Mouse (Mus musculus) heart, embryonic 10.5 days (tissue): ENCODE data around the gene Ddr2. TPM values are rescaled to one million over a fixed set of nuclear protein-coding genes. Genes with fewer than 3 reads are reported as not detected.

ENCODE experiments used
- DNase-seq: peaks from one replicate; pipeline ENCODE4 v3.0.0-alpha.2; 2017; ENCODE audit warnings: low spot score
- H3K27ac ChIP-seq: fragments of 300-500 bp; sonication (generic); 2 replicates; pipeline ENCODE4 v1.5.1; 2016; ENCODE audit warnings: mild to moderate bottlenecking
- H3K27me3 ChIP-seq: fragments of 300-500 bp; sonication (generic); 2 replicates; pipeline ENCODE4 v1.6.1; 2016; ENCODE audit warnings: mild to moderate bottlenecking; ENCODE audit not compliant: poor library complexity, insufficient read depth, severe bottlenecking
- H3K36me3 ChIP-seq: fragments of 300-500 bp; sonication (generic); 2 replicates; pipeline ENCODE4 v1.6.1; 2016; ENCODE audit warnings: mild to moderate bottlenecking, moderate library complexity
- H3K4me1 ChIP-seq: fragments of 300-500 bp; sonication (generic); 2 replicates; pipeline ENCODE4 v1.6.1; 2016; ENCODE audit warnings: mild to moderate bottlenecking
- H3K4me3 ChIP-seq: fragments of 300-500 bp; sonication (generic); 2 replicates; pipeline ENCODE4 v1.5.1; 2016; ENCODE audit warnings: mild to moderate bottlenecking, moderate library complexity
- H3K9me3 ChIP-seq: fragments of 300-500 bp; sonication (generic); 2 replicates; pipeline ENCODE4 v1.6.1; 2016; ENCODE audit warnings: mild to moderate bottlenecking, moderate library complexity
- WGBS: fragments of 180-500 bp; shearing (Covaris S2); methylation state at CpG from one replicate; pipeline ENCODE4 v1.1.7; 2016; 5-methylcytosine and 5-hydroxymethylcytosine counted together
- polyA plus RNA-seq: library from polyadenylated mRNA; unstranded; fragments of >200 nt; fragmentation: Nextera tagmentation; extraction: Ambion mirVana; gene quantifications from 2 replicates; pipeline ENCODE4 v1.2.1, GENCODE M21; 2016

Ddr2 gene
- polyA plus RNA-seq, 1 experiment from 2014 or later, result 21.0 TPM

DNA sequence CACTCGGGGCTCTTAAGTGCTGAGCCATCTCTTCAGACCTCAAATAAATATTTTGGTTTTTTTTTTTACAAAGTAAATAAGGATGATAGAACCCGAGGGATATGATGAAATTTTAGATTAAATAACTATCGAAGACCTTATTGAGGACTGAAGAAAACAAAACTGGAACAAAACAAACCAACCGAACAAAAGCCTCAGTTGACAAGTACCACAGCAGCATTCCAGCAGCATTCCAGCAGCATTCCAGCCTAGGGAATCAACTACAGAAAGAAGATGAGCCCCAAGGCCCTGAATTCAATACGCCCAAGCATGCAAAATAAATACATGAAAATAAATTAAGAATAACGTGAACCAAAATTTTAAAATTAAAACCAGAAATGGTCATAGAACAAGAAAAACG lies 160.6 kb downstream of the Ddr2 start:
- Histone ChIP-seq H3K27me3 (no peaks in the 10 kb centered on the region), H3K9me3 (no peaks in the 10 kb centered on the region), H3K27ac (no peak overlapping the region), H3K4me1 (0 out of 2 replicates have a peak, but pooled peaks cover 2% of the 10 kb centered on the region), H3K4me3 (no peak overlapping the region), H3K36me3 (peaks cover 45% of the 10 kb centered on the region)
- 54% methylated on average over 7 of the region's 7 CpGs for WGBS
- no peak for DNase-seq

DNA sequence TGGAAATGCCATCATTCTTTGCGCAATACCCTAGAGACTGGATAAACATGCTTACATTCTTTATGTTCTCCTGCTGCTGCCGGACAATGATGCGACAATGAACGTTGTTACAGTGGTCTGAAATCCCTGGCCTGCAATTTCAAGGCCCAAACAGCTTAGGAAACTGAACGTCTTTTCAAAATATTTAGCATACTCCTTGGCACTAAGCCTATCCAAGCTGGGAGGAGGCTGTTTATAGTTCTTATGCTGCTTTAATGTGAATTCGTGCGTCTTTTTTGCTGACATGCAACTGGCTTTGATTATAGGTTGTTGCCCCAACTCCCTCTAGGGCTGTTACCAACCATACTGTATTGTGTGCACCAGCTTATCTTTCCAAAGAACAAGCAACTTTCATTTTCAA lies 161.7 kb downstream of the Ddr2 start:
- no peak for DNase-seq
- Histone ChIP-seq H3K9me3 (no peaks in the 10 kb centered on the region), H3K4me1 (0 out of 2 replicates have a peak, but pooled peaks cover 2% of the 10 kb centered on the region), H3K27me3 (no peaks in the 10 kb centered on the region), H3K36me3 (peaks cover 34% of the 10 kb centered on the region), H3K4me3 (no peak overlapping the region), H3K27ac (no peak overlapping the region)
- WGBS, result 88% methylated on average over 7 of the region's 7 CpGs

DNA sequence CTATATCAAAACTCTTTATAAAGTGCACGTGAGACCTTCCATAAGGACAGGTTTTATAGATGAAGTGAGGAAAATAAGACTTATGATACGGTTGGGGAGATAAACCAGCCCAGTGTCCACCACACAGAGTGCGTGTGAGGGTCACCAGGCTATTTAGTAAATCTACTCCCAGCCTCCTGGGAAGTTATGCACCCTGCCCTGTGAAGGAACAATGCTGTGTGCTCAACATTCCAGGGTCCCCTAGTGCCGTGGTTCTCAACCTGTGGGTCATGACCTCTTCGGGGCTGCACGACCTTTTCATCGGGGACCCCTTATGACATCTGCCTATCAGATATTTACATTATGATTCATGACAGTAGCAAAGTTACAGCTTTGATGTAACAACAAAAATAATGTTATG lies 162.3 kb downstream of the Ddr2 start:
- Histone ChIP-seq H3K27ac (no peak overlapping the region), H3K9me3 (no peaks in the 10 kb centered on the region), H3K4me1 (0 out of 2 replicates have a peak, but pooled peaks cover 2% of the 10 kb centered on the region), H3K27me3 (no peaks in the 10 kb centered on the region), H3K4me3 (no peak overlapping the region), H3K36me3 (peaks cover 28% of the 10 kb centered on the region)
- peak; percentile 68 for DNase-seq
- 69% methylated on average over 7 of the region's 7 CpGs for WGBS

DNA sequence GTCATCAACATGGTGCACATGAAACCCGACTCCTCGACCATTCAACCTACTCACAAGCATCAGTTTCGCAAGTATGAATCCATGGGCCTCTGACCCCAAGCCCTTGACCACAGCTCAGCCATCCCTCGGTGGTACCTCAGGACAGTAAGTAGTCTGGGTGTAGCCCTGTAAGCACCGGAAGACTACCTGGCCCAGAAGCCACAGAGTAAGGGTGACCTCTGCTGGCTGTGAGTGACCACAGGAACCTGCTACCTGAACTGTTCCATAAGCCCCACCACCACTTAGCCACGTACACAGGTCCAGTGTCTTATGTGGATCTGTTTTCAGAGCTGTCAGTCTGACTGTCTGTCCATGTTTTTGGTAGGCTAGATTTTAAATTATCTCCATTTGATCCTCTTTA lies 162.9 kb downstream of the Ddr2 start:
- H3K36me3 ChIP-seq, result peaks cover 22% of the 10 kb centered on the region
- no peaks in the 10 kb centered on the region for H3K9me3 ChIP-seq
- 0 out of 2 replicates have a peak, but pooled peaks cover 2% of the 10 kb centered on the region for H3K4me1 ChIP-seq
- no peaks in the 10 kb centered on the region for H3K27me3 ChIP-seq
- DNase-seq, result peak; percentile 60
- H3K27ac ChIP-seq, result no peak overlapping the region
- H3K4me3 ChIP-seq, result no peak overlapping the region
- 78% methylated on average over 6 of the region's 6 CpGs for WGBS

DNA sequence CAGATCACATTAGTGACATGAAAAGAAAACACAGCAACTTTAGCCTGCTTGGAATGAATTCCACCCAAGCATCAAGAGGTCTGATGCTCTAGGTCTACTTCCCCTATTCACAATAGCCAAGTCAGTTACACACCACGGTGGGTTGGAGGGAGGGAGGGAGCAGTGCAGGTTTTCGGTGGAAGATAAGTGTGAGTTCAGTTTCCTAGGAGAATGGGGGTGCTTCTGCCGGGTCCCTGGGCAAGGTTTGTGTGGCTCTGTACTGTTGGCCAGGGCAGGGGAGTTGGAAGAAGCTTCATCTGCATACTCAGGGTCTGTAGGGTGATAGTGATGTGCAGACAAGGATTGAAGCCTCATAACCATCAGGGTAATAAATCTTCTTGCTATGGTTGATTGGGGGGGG lies 164.6 kb downstream of the Ddr2 start:
- Histone ChIP-seq H3K27ac (no peak overlapping the region), H3K9me3 (no peaks in the 10 kb centered on the region), H3K27me3 (no peaks in the 10 kb centered on the region), H3K4me1 (0 out of 2 replicates have a peak, but pooled peaks cover 2% of the 10 kb centered on the region), H3K4me3 (no peak overlapping the region), H3K36me3 (peaks cover 5% of the 10 kb centered on the region)
- WGBS, result 65% methylated on average over 3 of the region's 3 CpGs
- DNase-seq, result peak; percentile 62

DNA sequence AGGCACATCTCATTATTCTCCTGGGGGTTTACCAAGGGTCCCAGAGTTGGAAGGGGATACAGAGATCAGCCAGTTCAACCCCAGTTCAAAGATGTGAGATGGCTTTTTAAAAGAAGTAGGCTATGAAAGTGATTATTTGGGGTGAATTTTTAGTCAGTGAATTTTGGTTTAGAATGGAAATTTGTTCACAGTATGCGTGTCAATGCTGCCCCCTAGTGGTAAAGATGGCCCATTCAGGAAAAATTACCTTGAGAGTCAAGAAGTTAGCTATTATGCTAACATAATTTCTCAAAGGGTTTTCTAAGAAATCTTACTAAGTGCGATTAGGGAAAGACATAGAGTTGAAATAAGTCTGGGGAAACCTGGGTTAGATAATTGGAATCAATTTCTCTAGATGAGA lies 171.2 kb downstream of the Ddr2 start:
- H3K4me3 ChIP-seq, result no peak overlapping the region
- no peaks in the 10 kb centered on the region for H3K27me3 ChIP-seq
- H3K9me3 ChIP-seq, result no peaks in the 10 kb centered on the region
- H3K27ac ChIP-seq, result no peak overlapping the region
- peak; percentile 53 for DNase-seq
- no peaks in the 10 kb centered on the region for H3K4me1 ChIP-seq
- WGBS, result 8% methylated on average over 2 of the region's 2 CpGs
- H3K36me3 ChIP-seq, result no peaks in the 10 kb centered on the region

DNA sequence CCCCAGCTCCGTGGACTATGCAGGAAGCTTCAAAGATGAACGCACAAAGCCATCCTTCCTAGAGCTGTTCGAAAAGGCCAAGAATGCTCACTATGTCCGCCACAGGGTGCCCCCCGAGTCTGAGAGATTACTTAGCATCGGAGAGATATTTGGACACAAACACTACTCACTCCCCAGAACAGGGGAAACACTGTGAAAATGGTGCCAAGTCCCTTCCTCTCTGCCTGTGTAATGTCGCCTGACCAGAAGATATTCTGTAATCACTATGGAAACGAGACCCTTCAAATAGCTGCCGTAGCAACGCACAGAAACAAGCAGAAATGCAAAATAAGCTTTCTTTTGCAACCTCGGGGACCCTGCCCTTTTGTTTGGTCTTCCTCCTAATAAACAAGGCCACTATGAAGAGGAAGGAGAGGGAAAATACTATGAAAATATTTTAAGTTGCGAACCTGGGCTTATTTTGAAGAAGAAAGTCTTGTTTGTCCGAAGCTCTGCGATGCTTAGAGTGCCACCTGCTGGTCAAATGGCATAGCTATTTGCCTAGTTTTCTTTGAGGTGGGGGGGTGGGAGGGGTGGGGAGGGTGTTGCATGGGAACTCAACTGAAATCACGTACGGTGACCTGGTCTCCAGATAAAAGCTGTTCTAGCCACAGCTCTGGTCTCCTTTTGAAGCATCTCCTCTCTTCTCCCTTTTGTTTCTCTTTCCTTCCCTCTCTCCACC lies 176.4 kb downstream of the Ddr2 start:
- H3K9me3 ChIP-seq, result no peaks in the 10 kb centered on the region
- H3K27ac ChIP-seq, result no peak overlapping the region
- H3K4me1 ChIP-seq, result no peaks in the 10 kb centered on the region
- no peak for DNase-seq
- 52% methylated on average over 16 of the region's 16 CpGs for WGBS
- H3K36me3 ChIP-seq, result no peaks in the 10 kb centered on the region
- H3K27me3 ChIP-seq, result no peaks in the 10 kb centered on the region
- H3K4me3 ChIP-seq, result no peak overlapping the region

DNA sequence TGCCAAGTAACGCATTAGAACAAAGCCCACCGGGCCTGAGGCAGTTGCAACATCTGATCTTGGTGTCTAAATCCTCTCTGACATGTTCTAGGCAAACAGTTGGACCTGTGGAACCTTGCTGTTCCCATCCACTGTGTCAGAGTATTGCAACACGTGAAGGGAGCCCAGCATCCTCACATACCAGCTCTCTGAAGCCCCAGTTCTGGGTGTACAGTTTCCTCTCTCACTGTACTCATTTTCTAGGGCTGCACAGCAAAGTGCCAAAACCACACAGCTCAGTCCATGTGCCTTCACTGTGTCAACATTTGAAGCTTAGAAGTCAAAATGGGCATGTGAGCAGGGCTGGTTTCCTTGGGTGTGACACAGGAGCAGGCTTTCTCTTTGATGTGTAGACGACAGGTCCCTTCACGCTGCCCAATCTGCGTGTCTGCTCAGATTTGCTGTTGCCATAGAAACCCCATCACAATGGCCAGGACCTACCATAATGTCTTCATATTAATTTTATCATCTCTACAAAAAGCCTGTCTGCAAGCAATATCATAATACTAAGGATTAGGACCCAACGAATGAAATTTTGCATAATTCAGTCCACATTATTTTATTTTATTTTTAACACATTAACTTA lies 178.3 kb downstream of the Ddr2 start:
- 73% methylated on average over 7 of the region's 7 CpGs for WGBS
- Histone ChIP-seq H3K4me3 (no peak overlapping the region), H3K27ac (no peak overlapping the region), H3K36me3 (no peaks in the 10 kb centered on the region), H3K9me3 (no peaks in the 10 kb centered on the region), H3K27me3 (no peaks in the 10 kb centered on the region), H3K4me1 (peaks cover 5% of the 10 kb centered on the region)
- DNase-seq, result peak; percentile 35

DNA sequence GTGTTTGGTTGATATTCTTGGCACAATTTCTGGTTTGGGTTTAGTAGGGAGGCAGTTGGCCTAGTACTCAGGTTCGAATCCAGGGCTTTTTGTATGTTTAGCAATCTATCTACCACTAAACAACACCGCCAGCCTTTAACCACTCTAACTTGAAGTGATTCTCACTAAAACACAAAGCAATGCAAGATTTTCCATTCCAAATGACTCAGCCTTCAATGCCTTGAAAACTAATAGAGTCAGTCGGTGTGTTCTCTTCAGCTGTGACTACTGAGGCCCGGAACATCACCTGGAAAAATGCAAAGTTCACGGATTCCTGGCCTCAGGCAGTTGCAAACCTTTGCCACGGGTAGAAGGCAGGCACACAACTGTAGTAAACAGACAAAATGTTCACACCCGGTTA lies 178.9 kb downstream of the Ddr2 start:
- 82% methylated on average over 7 of the region's 7 CpGs for WGBS
- Histone ChIP-seq H3K9me3 (no peaks in the 10 kb centered on the region), H3K27me3 (no peaks in the 10 kb centered on the region), H3K4me1 (peaks cover 5% of the 10 kb centered on the region), H3K4me3 (no peak overlapping the region), H3K27ac (no peak overlapping the region), H3K36me3 (no peaks in the 10 kb centered on the region)
- DNase-seq, result peak; percentile 13

DNA sequence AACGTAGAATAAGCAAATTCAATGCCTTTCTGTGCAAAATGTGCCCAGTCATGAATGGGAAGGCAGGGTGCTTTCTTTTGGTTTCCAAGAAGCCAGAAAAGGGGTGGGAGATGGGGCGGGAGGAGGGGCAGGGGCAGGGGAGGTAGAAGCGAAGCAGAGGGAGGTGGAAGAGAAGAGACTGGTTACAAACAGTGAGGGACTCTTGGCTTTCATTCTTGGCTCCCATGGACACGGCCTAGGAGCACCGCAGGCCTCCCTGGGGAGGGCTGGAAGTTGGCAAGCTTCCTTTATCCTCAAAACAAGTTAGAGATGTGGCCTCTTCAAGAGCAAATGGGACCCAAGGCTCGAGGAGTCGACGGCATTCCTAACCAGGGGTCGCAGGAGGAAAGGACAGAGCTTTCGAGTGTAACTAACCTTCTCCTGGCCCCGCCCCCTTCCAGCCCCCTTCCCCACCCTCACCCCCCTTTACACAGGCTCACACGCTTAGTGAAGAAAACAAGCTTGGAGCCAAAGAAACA lies 182.0 kb downstream of the Ddr2 start, which contains the start of gene Ccdc190:
Ccdc190 (plus strand) TSS at position 195 of the 518 bp plus-strand sequence.
- Histone ChIP-seq H3K27me3 (no peaks in the 10 kb centered on the region), H3K4me3 (peak within 1 kb of the TSS; percentile 18; the same call in 1 of the 2 replicates), H3K9me3 (no peaks in the 10 kb centered on the region), H3K4me1 (peaks cover 5% of the 10 kb centered on the region), H3K36me3 (no peaks in the 10 kb centered on the region), H3K27ac (no peak within 1 kb of the TSS)
- 18% methylated on average over 12 of the region's 12 CpGs for WGBS
- peak; percentile 64 for DNase-seq

DNA sequence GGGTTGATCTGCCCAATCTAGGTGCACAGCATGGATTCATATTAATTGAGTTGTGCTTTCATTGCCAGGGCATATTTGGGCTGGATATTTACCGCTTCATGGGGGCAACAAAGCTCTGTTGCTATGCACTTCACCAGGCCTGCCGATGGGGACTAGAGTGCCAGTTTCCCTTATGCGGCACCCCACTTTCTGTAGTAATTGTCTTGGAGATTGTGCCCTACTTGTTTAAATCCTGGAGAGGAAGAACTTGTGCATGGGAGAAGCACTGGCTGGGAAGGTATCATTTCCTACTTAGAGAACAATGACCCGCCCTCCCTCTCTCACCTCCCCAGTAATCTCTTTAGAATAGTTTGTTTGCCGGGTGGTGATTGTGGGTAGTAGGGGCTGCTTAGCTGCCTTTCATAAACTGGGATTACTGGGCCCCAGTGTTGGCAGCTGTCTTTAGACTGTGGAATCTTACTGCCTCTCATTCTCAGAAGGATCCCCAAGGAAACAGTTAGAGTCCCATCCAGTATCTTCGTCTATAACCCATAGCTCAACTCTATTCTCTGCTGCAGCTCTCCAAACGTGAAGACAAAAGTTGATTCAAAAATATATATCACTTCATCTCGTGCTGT lies 182.7 kb downstream of the Ddr2 start:
- H3K36me3 ChIP-seq, result no peaks in the 10 kb centered on the region
- no peaks in the 10 kb centered on the region for H3K9me3 ChIP-seq
- no peak overlapping the region for H3K27ac ChIP-seq
- H3K4me1 ChIP-seq, result peaks cover 5% of the 10 kb centered on the region
- no peak for DNase-seq
- H3K4me3 ChIP-seq, result no peak overlapping the region
- H3K27me3 ChIP-seq, result no peaks in the 10 kb centered on the region
- 65% methylated on average over 8 of the region's 8 CpGs for WGBS

DNA sequence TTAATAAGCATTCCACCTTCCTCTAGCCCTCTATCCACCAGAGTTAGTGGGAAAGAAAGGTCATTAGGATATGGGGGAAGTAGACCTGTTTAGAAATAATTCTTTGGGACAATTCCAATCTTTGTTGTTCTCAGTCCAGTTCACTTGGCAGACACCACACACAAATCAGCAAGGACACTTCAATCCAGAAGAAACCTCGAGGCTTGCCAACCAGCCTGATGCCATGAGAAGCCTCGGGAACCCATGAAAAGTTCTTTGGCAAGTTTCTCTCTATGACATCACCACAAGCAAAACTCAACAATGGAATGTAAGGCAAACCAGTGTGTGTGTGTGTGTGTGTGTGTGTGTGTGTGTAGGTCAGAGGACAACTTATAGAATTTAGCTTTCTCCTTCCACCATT lies 186.0 kb downstream of the Ddr2 start:
- Histone ChIP-seq H3K4me1 (peaks cover 5% of the 10 kb centered on the region), H3K27me3 (peaks cover 5% of the 10 kb centered on the region), H3K4me3 (no peak overlapping the region), H3K36me3 (no peaks in the 10 kb centered on the region), H3K27ac (no peak overlapping the region), H3K9me3 (no peaks in the 10 kb centered on the region)
- 87% methylated on average over 2 of the region's 2 CpGs for WGBS
- no peak for DNase-seq
